Mouse (Mus musculus) neural tube, embryonic 14.5 days (tissue): ENCODE measurements around the gene 3110040M04Rik. TPM values are rescaled to one million over a fixed set of nuclear protein-coding genes. Genes with fewer than 3 reads are reported as not detected.
"Not testable (repeated sequence)": the region's sequence is repeated elsewhere in the genome, so short reads cannot be mapped to it uniquely, and the experiment has no call there.

Source experiments
- ATAC-seq: fragments of 200-750 bp; cut with Nextera tagmentation; 2 replicates; pipeline ENCODE4 v1.8.0; 2017; ENCODE audit warnings: low read depth, mild to moderate bottlenecking, moderate TSS enrichment, moderate library complexity
- H3K27ac ChIP-seq: fragments of 300-500 bp; sonication (generic); 2 replicates; pipeline ENCODE4 v1.5.1; 2014; ENCODE audit warnings: low read depth, mild to moderate bottlenecking, control low read depth, low read length, moderate library complexity, mixed read lengths
- H3K27me3 ChIP-seq: fragments of 300-500 bp; sonication (generic); 2 replicates; pipeline ENCODE4 v1.6.1; 2014; ENCODE audit warnings: low read length; ENCODE audit not compliant: control insufficient read depth, insufficient read depth
- H3K36me3 ChIP-seq: fragments of 300-500 bp; sonication (generic); 2 replicates; pipeline ENCODE4 v1.6.1; 2014; ENCODE audit warnings: low read length, mixed read lengths; ENCODE audit not compliant: control insufficient read depth, insufficient read depth
- H3K4me1 ChIP-seq: fragments of 300-500 bp; sonication (generic); 2 replicates; pipeline ENCODE4 v1.6.1; 2014; ENCODE audit warnings: low read length; ENCODE audit not compliant: control insufficient read depth, insufficient read depth
- H3K4me2 ChIP-seq: fragments of 300-500 bp; sonication (generic); 2 replicates; pipeline ENCODE4 v1.6.1; 2014; ENCODE audit warnings: mild to moderate bottlenecking, low read depth, low read length, control low read depth
- H3K4me3 ChIP-seq: fragments of 300-500 bp; sonication (generic); 2 replicates; pipeline ENCODE4 v1.5.1; 2014; ENCODE audit warnings: low read depth, low read length, control low read depth, mixed read lengths
- H3K9ac ChIP-seq: fragments of 300-500 bp; sonication (generic); replicated peaks from 2 replicates; pipeline ENCODE4 v1.6.1; 2014; ENCODE audit warnings: low read depth, mild to moderate bottlenecking, control low read depth, low read length, mixed read lengths
- H3K9me3 ChIP-seq: fragments of 300-500 bp; sonication (generic); 2 replicates; pipeline ENCODE4 v1.6.1; 2016; ENCODE audit warnings: low read length; ENCODE audit not compliant: control insufficient read depth
- WGBS: fragments of 180-500 bp; shearing (Covaris S2); extraction: QIAGEN DNeasy Blood & Tissue Kit; methylation state at CpG from one replicate; pipeline ENCODE4 v1.1.7; 2014; 5-methylcytosine and 5-hydroxymethylcytosine counted together
- polyA plus RNA-seq: library from polyadenylated mRNA; unstranded; fragments of >200 nt; fragmentation: Nextera tagmentation; extraction: Ambion mirVana; gene quantifications from 2 replicates; pipeline ENCODE4 v1.2.1, GENCODE M21; 2014

The 3110040M04Rik gene
- not detected in 2 replicates for polyA plus RNA-seq

DNA sequence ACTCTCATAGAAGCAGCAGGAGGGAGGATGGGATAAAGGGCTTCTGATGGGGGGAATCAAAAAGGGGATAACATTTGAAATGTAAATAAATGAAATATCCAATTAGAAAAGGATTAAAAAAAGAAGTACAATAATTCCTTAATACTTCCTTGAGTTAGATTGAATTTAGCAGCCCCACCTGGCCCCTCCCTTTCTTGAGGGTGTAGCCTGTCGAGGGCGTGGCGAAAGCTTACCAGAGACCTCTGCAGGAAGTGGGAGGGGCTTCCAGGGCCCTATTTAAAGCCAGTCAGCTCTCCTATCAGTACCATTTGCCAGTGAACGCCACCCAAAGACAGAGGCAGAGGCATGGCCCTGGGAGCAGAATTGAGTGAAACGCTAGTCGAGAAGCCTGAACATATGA lies at the start of gene 3110040M04Rik:
3110040M04Rik (plus strand) TSS at position 304 of the 400 bp plus-strand sequence.
- not testable (repeated sequence) for ATAC-seq, H3K9ac ChIP-seq, H3K4me3 ChIP-seq, H3K36me3 ChIP-seq, H3K4me1 ChIP-seq, H3K27ac ChIP-seq, H3K27me3 ChIP-seq, H3K4me2 ChIP-seq, H3K9me3 ChIP-seq
- WGBS: no CpG with 5 or more reads among the region's 6 CpGs

DNA sequence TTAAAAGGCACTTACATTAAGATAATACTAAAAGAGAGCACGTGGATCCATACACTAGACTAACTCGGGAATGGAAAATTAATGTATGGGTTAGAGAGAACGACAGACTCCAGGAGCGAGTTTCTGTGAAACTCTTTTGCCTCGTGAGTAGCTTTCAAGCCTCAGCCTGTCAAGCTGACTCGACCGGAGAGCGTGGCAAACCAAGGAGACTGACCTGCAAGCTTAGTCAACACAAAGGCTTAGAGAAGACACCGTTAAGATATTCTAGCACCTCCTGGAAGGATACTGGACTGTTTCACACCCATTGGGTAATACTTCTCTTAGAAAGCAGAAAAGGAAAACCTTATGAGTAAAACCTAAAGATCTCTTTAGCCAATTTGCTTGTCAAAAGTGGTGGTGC lies 49.8 kb upstream of the 3110040M04Rik start:
- not testable (repeated sequence) for H3K36me3 ChIP-seq, H3K4me3 ChIP-seq, H3K27ac ChIP-seq, H3K27me3 ChIP-seq, H3K4me2 ChIP-seq, H3K9me3 ChIP-seq, H3K9ac ChIP-seq, ATAC-seq, H3K4me1 ChIP-seq
- 95% methylated on average over 9 of the region's 9 CpGs for whole genome bisulfite sequencing

DNA sequence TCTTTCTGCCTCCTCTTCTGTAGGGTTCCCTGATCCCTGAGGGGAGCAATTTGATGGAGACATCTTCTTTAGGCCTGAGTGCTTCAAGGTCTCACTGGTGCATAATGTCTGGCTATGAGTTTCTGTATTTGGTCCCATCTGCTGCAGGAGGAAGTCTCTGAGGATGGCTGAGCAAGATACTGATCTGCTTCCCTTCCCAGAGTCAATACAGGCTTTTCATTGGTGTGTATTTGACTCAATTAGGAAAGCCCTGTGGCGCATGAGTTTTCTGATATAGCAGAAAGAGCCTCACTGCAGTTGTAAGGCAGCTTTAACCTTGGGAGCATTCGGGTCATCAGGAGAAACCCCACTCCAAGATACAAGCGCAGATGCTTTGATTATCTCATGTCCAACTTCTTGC lies 47.8 kb upstream of the 3110040M04Rik start:
- no peak overlapping the region for H3K27ac ChIP-seq
- no peak for ATAC-seq

DNA sequence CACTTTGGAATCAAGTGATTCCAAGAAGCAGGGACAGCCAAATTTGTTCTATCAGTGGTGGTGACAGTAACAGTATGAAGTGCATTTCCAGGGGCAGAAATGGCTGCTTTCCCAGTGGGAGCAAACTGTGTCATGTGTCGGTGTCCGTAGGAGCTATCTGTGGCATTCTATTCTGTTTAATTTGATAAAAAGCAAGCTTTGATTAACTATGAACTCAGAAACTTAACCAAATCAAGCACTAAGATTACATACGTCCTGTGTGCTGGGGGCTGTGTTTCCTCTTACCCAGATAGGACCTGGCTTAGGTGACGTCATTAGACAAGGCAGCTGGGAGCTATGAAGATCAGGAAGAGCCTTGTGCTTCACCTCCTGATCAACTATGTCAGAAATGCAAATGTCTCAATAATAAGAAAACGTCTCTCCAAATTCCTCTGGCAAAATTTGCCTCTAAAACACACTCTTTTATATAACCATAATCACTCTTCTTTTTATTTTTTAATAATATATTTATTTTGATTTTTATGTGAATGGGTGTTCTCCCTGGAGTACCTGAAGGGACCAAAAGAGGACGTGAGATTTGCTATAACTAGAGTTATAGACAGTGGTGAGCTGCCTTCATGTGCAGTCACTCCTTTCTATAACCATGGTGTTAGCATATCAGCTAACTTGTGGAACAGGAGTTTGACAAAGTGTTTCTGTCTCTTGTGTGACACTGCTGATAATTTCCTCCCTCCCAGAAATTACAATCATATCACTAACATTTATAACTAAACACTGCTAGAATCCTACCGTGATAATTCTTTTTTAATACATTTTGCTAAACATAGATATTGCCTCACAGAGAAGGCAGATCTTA lies 46.9 kb upstream of the 3110040M04Rik start:
- no peak overlapping the region for H3K4me3 ChIP-seq
- no peak for ATAC-seq
- H3K4me1 ChIP-seq: peaks cover 6% of the 10 kb centered on the region; the same call in 1 of the 2 replicates
- H3K9ac ChIP-seq: no peak overlapping the region
- no peak overlapping the region for H3K4me2 ChIP-seq
- no peaks in the 10 kb centered on the region for H3K9me3 ChIP-seq
- WGBS: 79% methylated on average over 7 of the region's 7 CpGs
- H3K27ac ChIP-seq: no peak overlapping the region
- H3K36me3 ChIP-seq: no peaks in the 10 kb centered on the region
- H3K27me3 ChIP-seq: no peaks in the 10 kb centered on the region

More for the DNA sequence above, 47.8 kb upstream of the 3110040M04Rik start:
- 93% methylated on average over 3 of the region's 3 CpGs for WGBS
- no peaks in the 10 kb centered on the region for H3K27me3 ChIP-seq
- no peak overlapping the region for H3K4me3 ChIP-seq
- H3K36me3 ChIP-seq: no peaks in the 10 kb centered on the region
- peaks cover 6% of the 10 kb centered on the region; the same call in 1 of the 2 replicates for H3K4me1 ChIP-seq
- H3K4me2 ChIP-seq: no peak overlapping the region
- H3K9ac ChIP-seq: no peak overlapping the region
- H3K9me3 ChIP-seq: no peaks in the 10 kb centered on the region

GRCm38 (mm10) chr1:151157963-151158856 lies 45.7 kb upstream of the 3110040M04Rik start:
- no peak overlapping the region for H3K9ac ChIP-seq
- ATAC-seq: peak; percentile 74
- H3K9me3 ChIP-seq: no peaks in the 10 kb centered on the region
- H3K4me2 ChIP-seq: no peak overlapping the region
- H3K36me3 ChIP-seq: no peaks in the 10 kb centered on the region
- no peak overlapping the region for H3K27ac ChIP-seq
- H3K27me3 ChIP-seq: no peaks in the 10 kb centered on the region
- WGBS: 28% methylated on average over 9 of the region's 9 CpGs
- H3K4me3 ChIP-seq: no peak overlapping the region
- H3K4me1 ChIP-seq: peaks cover 6% of the 10 kb centered on the region; the same call in 1 of the 2 replicates

- 92% methylated on average over 2 of the region's 2 CpGs for WGBS
- H3K27me3 ChIP-seq: no peaks in the 10 kb centered on the region
- H3K4me3 ChIP-seq: no peak overlapping the region
- H3K9ac ChIP-seq: no peak overlapping the region
- no peaks in the 10 kb centered on the region for H3K9me3 ChIP-seq
- H3K4me1 ChIP-seq: peaks cover 6% of the 10 kb centered on the region; the same call in 1 of the 2 replicates
- no peak overlapping the region for H3K27ac ChIP-seq
- no peaks in the 10 kb centered on the region for H3K36me3 ChIP-seq
- no peak for ATAC-seq
- no peak overlapping the region for H3K4me2 ChIP-seq
Observed at GRCm38 (mm10) chr1:151158857-151159510, 44.9 kb upstream of the 3110040M04Rik start.

DNA sequence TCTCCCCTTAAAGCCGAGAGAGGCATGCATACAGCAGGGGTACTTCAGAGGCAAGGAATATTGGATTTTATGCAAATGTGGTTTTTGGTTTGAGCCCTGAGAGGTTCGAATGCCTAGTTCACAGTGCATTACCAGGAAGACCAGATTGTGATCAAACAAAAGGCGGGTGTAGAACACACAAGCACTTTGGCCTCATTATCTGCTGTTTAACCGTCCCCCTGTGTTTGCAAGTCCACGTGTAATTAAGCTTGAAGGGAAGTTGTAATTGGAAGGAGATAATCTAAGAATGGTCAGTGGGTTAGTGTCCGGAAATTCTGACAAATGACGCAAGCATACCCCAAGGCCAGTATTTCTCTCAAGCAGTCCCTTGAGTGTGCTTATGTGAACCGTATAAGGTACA lies 37.9 kb upstream of the 3110040M04Rik start:
- Histone ChIP-seq H3K4me2 (no peak overlapping the region), H3K4me1 (peaks cover 10% of the 10 kb centered on the region; the same call in 1 of the 2 replicates), H3K27ac (no peak overlapping the region), H3K36me3 (no peaks in the 10 kb centered on the region), H3K27me3 (no peaks in the 10 kb centered on the region), H3K9me3 (no peaks in the 10 kb centered on the region), H3K4me3 (no peak overlapping the region), H3K9ac (no peak overlapping the region)
- ATAC-seq: no peak
- 27% methylated on average over 8 of the region's 8 CpGs for WGBS

- Histone ChIP-seq H3K4me1 (peaks cover 10% of the 10 kb centered on the region; the same call in 1 of the 2 replicates), H3K27ac (no peak overlapping the region), H3K27me3 (no peaks in the 10 kb centered on the region), H3K36me3 (no peaks in the 10 kb centered on the region), H3K4me3 (no peak overlapping the region), H3K9ac (no peak overlapping the region), H3K4me2 (no peak overlapping the region), H3K9me3 (no peaks in the 10 kb centered on the region)
- WGBS: 7% methylated on average over 12 of the region's 12 CpGs
- ATAC-seq: peak; percentile 59; the same call in 1 of the 2 replicates
Observed at GRCm38 (mm10) chr1:151167297-151168047, 36.4 kb upstream of the 3110040M04Rik start.
